Mouse (Mus musculus) adrenal gland, adult 2 months (tissue): ENCODE data around the gene 1810010D01Rik. TPM values are rescaled to one million over a fixed set of nuclear protein-coding genes. Genes with fewer than 3 reads are reported as not detected.
A peak's percentile ranks its signal among the peaks of the same experiment; 100 is the strongest.

Experiments
- DNase-seq: peaks from one replicate; pipeline ENCODE4 v3.0.0; 2021
- long read RNA-seq: library from polyadenylated mRNA; stranded (forward); transcript quantifications from one replicate; pipeline ENCODE4 v2.0.0, GENCODE M21; 2021
- polyA plus RNA-seq: library from polyadenylated mRNA; depleted of rRNA; stranded (reverse); fragments of >200 nt; gene quantifications from 2 replicates; pipeline ENCODE4 v1.2.3, GENCODE M21; 2012; rRNA removed
- total RNA-seq, 2 experiments: library from RNA; stranded (reverse); gene quantifications; 2 replicates each; pipeline ENCODE4 v1.2.3; 2021

Gene 1810010D01Rik
- total RNA-seq (under 1 TPM in 1 of 2 experiments, not detected in 1; 0.48 TPM), polyA plus RNA-seq (1.1 and 1.7 TPM in 2 replicates)
- long read RNA-seq, result 0 reads

- DNase-seq, result no peak
Observed at GRCm38 (mm10) chr7:145208006-145208405, at the start of gene 1810010D01Rik. Gene 1810010D01Rik (minus strand): TSS chr7:145208119.

- peak; percentile 13 for DNase-seq
Observed at GRCm38 (mm10) chr7:145256092-145256491, 48.2 kb upstream of the 1810010D01Rik start.

- no peak for DNase-seq
Observed at GRCm38 (mm10) chr7:145253986-145254630, 46.2 kb upstream of the 1810010D01Rik start.

GRCm38 (mm10) chr7:145252715-145253476 lies 45.0 kb upstream of the 1810010D01Rik start:
- peak; percentile 78 for DNase-seq

GRCm38 (mm10) chr7:145250225-145250624 lies 42.3 kb upstream of the 1810010D01Rik start:
- no peak for DNase-seq

- DNase-seq, result no peak
Observed at GRCm38 (mm10) chr7:145248911-145249310, 41.0 kb upstream of the 1810010D01Rik start.

GRCm38 (mm10) chr7:145242851-145243712 lies 35.2 kb upstream of the 1810010D01Rik start:
- peak; percentile 79 for DNase-seq

GRCm38 (mm10) chr7:145242028-145242427 lies 34.1 kb upstream of the 1810010D01Rik start:
- DNase-seq, result no peak

GRCm38 (mm10) chr7:145240929-145241328 lies 33.0 kb upstream of the 1810010D01Rik start:
- DNase-seq, result no peak

- no peak for DNase-seq
Observed at GRCm38 (mm10) chr7:145239736-145240505, 32.0 kb upstream of the 1810010D01Rik start.

- DNase-seq, result peak; percentile 11
Observed at GRCm38 (mm10) chr7:145239145-145239544, 31.2 kb upstream of the 1810010D01Rik start.

- no peak for DNase-seq
Observed at GRCm38 (mm10) chr7:145234841-145235790, 27.2 kb upstream of the 1810010D01Rik start.

GRCm38 (mm10) chr7:145231659-145232058 lies 23.7 kb upstream of the 1810010D01Rik start:
- DNase-seq, result peak; percentile 36

- no peak for DNase-seq
Observed at GRCm38 (mm10) chr7:145226641-145227040, 18.7 kb upstream of the 1810010D01Rik start.

- DNase-seq, result no peak
Observed at GRCm38 (mm10) chr7:145225626-145226025, 17.7 kb upstream of the 1810010D01Rik start.

GRCm38 (mm10) chr7:145221841-145222689 lies 14.1 kb upstream of the 1810010D01Rik start:
- peak; percentile 77 for DNase-seq

GRCm38 (mm10) chr7:145221346-145221745 lies 13.4 kb upstream of the 1810010D01Rik start:
- no peak for DNase-seq

- DNase-seq, result no peak
Observed at GRCm38 (mm10) chr7:145219420-145219831, 11.5 kb upstream of the 1810010D01Rik start.

- DNase-seq, result no peak
Observed at GRCm38 (mm10) chr7:145216591-145216990, 8.7 kb upstream of the 1810010D01Rik start.
